Mouse (Mus musculus): ENCODE measurements at regions not wholly inside any gene's neighbourhood (a gene's known extent, or its start where the extent isn't known, plus 50 kb on each side); places are given as distances from the start of the nearest gene placed in this dataset.

DNA sequence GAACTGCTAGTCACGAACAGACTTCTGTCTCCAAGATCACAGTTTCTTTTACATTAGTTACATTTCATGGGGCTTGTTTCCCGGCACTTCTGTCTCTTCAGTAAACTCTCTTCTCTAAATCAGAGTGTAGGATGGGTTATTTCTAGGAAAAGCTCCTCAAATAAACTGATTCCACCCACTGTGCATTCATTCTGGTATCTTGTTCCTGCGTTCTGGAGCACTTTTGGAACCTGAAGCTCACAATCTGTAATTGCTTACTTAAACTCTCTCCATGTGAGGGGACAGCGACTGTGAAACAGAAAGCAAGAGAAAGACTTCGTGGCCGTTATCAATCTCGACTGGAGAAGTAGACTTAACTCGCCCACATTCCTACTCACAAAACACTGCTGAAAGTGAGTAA is 83.1 kb upstream of the Acvr2a start:
- Histone ChIP-seq H3K4me3 (replicated peaks) (no peak overlapping the region), H3K36me3 (no peaks in the 10 kb centered on the region), H3K27me3 (replicated peaks) (no peaks in the 10 kb centered on the region), H3K27ac (replicated peaks) (no peak overlapping the region), H3K4me2 (no peak overlapping the region), H3K4me1 (no peaks in the 10 kb centered on the region), H3K9ac (replicated peaks) (no peak overlapping the region), H3K9me3 (replicated peaks) (no peaks in the 10 kb centered on the region)
- 64% methylated on average over 8 of the region's 8 CpGs for WGBS
- no peak for ATAC-seq (ENCODE audit: low FRiP score)

DNA sequence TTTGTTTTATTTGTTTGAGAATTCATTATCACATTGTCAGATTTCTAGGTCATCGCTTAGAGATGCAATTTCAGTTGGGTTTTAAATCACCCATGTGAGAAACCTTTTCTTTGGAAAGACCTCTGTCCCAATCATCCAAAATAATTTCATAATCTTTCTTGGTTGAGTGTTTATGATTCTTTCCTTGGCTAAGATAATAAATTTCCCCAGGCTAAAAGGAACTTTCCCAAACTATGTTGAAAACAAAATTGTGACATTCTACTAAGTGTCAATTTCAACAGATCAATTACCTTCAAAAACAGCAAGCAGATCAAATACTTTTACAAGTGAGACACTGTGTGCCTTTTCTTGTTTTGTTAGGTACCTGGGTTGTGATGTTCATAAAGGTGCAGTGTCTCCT is 80.0 kb upstream of the Acvr2a start:
- Histone ChIP-seq H3K9me3 (replicated peaks) (no peaks in the 10 kb centered on the region), H3K4me2 (no peak overlapping the region), H3K36me3 (no peaks in the 10 kb centered on the region), H3K27ac (replicated peaks) (no peak overlapping the region), H3K4me3 (replicated peaks) (no peak overlapping the region), H3K27me3 (replicated peaks) (no peaks in the 10 kb centered on the region), H3K9ac (replicated peaks) (no peak overlapping the region), H3K4me1 (no peaks in the 10 kb centered on the region)
- ATAC-seq (ENCODE audit: low FRiP score): no peak
- WGBS: 89% methylated on average over 1 of the region's 1 CpGs

DNA sequence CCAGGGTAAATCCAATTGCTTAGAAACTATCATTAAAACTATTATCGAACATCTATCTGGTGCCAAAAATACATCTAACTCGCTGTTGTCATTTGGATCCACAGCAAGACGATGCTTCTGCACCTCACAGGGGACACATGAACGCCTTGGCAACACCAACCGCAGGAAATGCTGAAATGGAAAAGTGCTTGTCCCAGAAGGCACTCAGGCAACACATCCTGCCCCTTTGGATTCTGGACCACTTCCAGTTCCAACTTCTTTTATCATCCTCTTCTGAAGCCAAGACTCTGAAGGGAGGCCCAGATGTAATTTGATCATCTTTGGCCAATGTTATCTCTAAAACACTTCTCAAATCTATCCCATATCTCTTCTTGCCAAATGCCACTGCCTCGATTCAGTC is 79.4 kb upstream of the Acvr2a start:
- Histone ChIP-seq H3K36me3 (no peaks in the 10 kb centered on the region), H3K27ac (replicated peaks) (no peak overlapping the region), H3K4me1 (no peaks in the 10 kb centered on the region), H3K27me3 (replicated peaks) (no peaks in the 10 kb centered on the region), H3K4me3 (replicated peaks) (no peak overlapping the region), H3K4me2 (no peak overlapping the region), H3K9me3 (replicated peaks) (no peaks in the 10 kb centered on the region), H3K9ac (replicated peaks) (no peak overlapping the region)
- 72% methylated on average over 6 of the region's 6 CpGs for WGBS
- no peak for ATAC-seq (ENCODE audit: low FRiP score)

DNA sequence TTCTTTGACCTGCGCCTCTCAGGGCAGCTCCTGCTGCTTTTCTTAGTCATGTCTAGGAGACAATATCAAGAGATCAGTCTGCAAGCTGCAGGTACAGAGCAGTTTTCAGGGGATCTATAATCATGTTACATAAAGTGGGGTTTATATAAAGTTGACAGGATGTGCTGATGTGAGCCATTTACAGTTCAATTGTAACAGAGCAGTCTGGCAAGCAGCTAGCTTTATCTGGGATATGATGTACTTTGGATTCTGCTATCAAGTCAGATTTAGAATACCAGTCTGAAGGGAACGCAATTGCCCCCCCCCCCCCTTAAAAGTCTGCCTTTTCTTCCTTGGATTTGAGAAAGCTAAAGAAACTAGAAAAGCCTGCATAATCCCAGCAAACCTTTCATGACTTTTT is 77.6 kb upstream of the Acvr2a start:
- H3K9me3 ChIP-seq (replicated peaks): no peaks in the 10 kb centered on the region
- no peak overlapping the region for H3K27ac ChIP-seq (replicated peaks)
- H3K4me1 ChIP-seq: no peaks in the 10 kb centered on the region
- no peaks in the 10 kb centered on the region for H3K36me3 ChIP-seq
- no peaks in the 10 kb centered on the region for H3K27me3 ChIP-seq (replicated peaks)
- H3K4me3 ChIP-seq (replicated peaks): no peak overlapping the region
- 67% methylated on average over 2 of the region's 2 CpGs for WGBS
- H3K9ac ChIP-seq (replicated peaks): no peak overlapping the region
- no peak overlapping the region for H3K4me2 ChIP-seq
- ATAC-seq (ENCODE audit: low FRiP score): no peak

Data from neural tube, embryonic 15.5 days (tissue).